Mouse (Mus musculus) frontal cortex, postnatal 25 days (tissue): ENCODE data around the gene Ifi213.
"Not testable (repeated sequence)": the region's sequence is repeated elsewhere in the genome, so short reads cannot be mapped to it uniquely, and the experiment has no call there.

Source experiments
- DNase-seq, 2 experiments: peaks; one replicate each; pipeline ENCODE4 v3.0.0; 2022; ENCODE audit warnings: low spot score in 2 of 2

The Ifi213 gene

GRCm38 (mm10) chr1:173598838-173599494 lies at the start of gene Ifi213:
Gene Ifi213 (minus strand): TSS chr1:173599274.
- DNase-seq, result not testable (repeated sequence)

DNA sequence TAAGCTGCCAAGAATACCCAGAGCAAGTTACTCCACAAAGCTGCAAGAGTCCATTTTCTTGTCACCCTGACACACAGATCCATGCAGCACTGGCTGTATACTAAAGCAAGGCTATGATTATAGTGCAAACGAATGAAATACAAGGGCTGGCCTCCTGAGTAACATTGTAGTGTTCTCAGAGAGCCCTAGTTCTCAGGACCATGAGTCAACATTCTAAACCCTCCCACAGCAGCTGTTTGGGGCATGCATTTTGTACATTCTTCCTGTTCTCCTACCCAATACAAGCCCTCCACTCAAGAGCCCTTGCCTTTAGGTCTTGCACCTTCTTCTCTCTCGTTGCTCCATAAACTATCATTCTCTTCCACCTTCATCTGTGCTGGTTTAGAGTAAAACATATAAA lies 46.3 kb upstream of the Ifi213 start:
- DNase-seq, result no peak

- DNase-seq, result no peak
Measured at GRCm38 (mm10) chr1:173633969-173634645, 35.0 kb upstream of the Ifi213 start.

DNA sequence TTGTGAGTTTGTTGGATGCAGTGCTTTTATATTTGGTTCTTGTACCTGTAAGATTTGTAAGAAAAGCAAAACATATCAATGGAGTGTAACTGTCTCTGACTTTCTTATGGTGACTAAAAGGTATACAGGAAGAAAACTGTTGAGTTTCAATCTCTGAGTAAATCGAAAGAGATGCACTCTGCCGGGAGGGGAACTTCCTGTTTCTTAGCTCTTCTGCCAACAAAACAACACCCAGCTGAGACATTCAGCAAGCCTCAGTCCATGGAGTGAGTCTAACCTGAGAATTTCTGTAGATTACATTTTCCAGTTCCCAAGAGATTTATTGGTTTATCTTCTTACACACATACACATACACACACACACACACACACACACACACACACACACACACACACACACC lies 31.5 kb upstream of the Ifi213 start, which contains the start of gene Ifi209:
Ifi209 (plus strand) TSS at position 296 of the 400 bp plus-strand sequence.
- DNase-seq, result not testable (repeated sequence)

DNA sequence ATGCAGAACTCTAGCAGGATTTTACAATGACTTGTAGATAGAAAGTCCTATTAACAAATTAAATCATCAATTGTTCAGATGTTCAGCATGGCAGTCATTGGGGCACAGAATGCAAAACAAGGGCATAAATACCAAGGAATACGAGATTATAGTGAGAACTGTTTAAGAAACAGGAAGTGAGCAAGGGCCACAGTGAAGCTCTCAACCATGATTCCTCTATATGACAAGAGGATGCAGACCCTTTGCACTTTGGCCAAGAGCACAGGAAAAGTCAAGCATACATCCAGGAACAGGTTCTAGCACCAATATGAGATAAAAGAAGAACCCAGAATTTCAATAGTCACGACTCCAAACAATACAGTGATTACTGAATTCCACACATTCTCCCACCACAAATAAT lies 27.6 kb upstream of the Ifi213 start:
- no peak for DNase-seq

- no peak for DNase-seq
Measured at GRCm38 (mm10) chr1:173624052-173624451, 25.0 kb upstream of the Ifi213 start.

DNA sequence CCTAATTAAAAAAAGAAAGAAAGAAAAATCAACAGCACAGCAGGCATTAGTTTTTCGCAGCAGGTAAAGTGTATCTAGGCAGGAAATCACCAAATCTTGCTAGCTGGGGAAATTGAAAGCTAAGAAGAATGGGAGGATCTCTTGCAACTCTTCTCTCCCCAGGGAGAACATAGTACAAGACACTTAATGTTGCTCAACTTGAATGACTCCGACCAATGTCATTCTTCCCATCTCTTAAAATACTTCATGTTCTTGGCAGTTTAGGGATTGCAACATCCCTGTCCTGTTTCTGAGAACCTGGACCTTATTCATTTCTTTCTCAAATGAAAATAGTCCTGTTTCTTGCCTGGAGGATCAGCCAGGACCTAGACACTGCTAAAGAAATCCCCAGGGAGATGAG lies 23.1 kb upstream of the Ifi213 start:
- DNase-seq, result not testable (repeated sequence)

DNA sequence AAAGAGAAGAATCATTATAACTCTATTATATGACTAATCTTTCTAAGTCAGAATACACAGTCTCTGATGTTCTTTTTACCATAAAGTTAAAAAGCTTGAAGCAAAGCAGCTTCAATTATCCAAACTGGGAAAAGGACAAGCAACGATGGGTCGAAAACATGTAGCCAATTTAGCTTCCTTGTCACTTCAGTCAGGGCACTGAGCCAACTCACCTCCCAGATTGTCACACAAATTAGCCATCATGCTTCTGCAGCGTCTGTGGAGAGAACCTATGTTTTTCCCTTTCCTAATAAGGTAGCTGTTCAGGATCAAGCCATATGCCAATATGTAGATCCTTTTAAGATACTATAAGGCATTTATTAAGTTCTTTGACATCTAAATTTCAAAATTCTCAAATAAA lies 11.2 kb upstream of the Ifi213 start:
- not testable (repeated sequence) for DNase-seq

DNA sequence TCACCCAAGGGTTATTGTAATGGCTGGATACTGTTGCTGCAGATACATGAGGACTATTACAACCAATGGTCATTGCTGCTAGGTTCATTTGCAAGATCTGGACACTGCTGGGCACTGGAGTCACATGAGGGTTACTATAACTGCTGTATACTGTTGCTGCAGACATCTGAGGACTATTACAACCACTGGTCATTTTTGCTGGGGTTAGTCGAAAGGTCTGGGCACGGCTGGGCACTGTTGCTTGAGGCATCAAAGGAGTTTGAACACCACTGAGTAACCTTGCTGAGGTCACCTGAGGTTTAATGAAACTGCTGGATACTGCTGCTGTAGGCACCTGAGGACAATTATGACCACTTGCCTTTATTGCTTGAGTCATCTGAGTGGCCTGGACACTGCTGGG lies 9.4 kb downstream of the Ifi213 start:
- DNase-seq, result not testable (repeated sequence)

- no peak for DNase-seq
Measured at GRCm38 (mm10) chr1:173579921-173580585, 19.0 kb downstream of the Ifi213 start.

DNA sequence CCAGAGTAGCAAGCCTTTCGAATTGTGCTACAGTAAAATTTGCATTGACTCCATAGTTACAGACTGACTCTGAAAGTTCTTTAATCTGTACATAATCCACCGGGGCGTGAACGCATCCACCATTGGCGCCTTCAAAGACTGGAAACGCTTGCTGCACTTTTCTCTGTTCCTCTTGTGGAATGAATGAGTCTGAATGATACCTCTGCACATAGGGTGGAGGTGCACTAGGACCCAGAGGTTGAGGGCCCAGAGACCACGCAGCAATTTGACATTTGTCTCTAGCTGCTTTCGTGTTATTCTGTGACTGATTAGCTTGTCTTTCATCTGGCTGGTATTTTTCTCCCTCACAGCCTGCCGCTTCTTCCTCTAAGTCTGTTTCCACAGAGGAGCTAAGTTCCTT lies 20.0 kb downstream of the Ifi213 start:
- DNase-seq, result no peak

- DNase-seq, result not testable (repeated sequence)
Measured at GRCm38 (mm10) chr1:173550491-173551050, 48.5 kb downstream of the Ifi213 start.

DNA sequence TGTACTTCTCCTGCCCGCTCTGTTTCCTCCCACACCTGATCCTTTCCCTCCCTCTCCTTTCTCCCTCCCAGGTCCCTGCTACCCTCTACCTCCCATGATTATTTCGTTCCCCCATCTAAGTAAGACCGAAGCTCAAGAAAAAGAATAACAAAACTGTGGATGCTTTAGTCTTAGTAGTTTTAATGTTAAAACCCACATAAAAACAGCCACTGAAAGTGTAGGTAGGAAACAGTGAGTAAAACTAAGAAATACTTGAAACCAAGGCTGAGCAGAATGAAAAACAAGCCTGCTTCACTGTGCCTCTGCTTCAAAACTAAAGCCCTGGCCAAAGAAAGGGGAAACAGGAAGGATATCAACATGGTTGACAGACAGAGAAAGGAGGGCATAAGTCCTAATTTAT lies 50.3 kb downstream of the Ifi213 start:
- not testable (repeated sequence) for DNase-seq

GRCm38 (mm10) chr1:173535791-173536190 lies 63.3 kb downstream of the Ifi213 start, which contains the start of gene Ifi214:
Gene Ifi214 (minus strand): TSS chr1:173535957.
- DNase-seq, result not testable (repeated sequence)

GRCm38 (mm10) chr1:173521452-173521851 lies 77.6 kb downstream of the Ifi213 start:
- DNase-seq, result no peak
